Mouse (Mus musculus): ENCODE measurements at regions not wholly inside any gene's neighbourhood (a gene's known extent, or its start where the extent isn't known, plus 50 kb on each side); places are given as distances from the start of the nearest gene placed in this dataset.

DNA sequence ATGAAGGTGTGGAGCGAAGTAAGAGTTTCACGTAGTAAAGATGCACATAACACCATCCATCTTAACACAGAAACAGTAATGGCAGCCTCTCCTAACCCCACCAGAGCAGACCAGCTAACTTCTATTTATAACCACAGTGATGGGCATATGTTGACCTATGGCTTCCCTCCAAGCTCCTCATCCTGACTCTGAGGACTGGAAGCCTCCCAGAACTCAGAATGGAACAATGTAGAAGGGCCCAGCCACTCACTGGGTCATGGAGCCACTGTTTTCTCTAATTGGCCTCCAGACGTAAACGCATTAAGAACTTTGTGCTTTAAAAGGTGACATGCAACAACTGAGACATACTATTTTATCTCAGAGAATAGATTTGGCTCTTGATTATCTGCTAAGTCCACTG lies 77.0 kb downstream of the Irs2 start:
- in situ Hi-C loops (cut with MboI, MseI), result no loop called here

DNA sequence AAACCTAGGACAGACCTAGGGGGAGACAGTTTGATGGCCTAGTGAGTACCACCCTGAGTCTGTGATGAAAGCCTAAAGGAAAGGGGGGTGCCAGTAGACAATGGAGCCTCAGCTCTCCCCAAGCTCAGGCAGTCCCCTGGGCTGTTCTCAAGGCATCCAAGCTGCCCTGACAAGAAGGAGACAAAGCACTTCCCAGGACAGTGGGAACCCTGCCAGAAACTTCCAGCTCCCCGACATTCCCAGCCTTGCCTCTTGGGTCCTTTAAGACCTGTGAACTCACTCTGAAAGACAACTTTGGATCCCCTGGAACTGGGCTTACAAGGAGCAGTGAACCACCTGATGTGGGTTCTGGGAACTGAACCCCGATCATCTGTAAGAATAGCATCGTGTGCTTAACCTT lies 79.4 kb downstream of the Irs2 start:
- in situ Hi-C loops (cut with MboI, MseI), result loop anchor here (5.0 kb wide), 1 partner anchor 78 kb away; the partner anchor contains the start of gene Irs2

DNA sequence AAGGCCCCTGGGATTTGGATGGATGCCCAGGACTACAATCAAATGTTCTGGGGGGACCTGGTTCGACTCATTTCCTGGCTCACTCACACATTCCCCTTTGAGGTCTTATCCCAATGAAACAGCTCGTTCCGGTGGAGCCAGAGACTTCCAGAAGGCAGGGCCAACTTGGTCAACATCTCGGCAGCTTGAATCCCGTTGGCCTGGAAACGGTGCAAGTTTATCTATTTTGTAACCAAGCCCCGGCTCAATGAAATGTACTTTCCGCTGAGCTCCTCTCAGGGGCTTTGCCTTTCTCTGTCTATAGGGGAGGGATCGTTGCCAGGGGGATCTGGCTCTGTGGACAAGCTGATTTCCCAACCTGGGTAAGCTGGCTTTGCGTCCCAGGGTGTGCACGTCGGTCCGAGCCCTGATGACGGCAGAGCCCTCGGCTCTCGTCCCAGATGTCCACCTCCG lies 79.9 kb downstream of the Irs2 start:
- in situ Hi-C loops (cut with MboI, MseI), result loop anchor here (5.0 kb wide), 1 partner anchor 79 kb away; the partner anchor contains the start of gene Irs2

DNA sequence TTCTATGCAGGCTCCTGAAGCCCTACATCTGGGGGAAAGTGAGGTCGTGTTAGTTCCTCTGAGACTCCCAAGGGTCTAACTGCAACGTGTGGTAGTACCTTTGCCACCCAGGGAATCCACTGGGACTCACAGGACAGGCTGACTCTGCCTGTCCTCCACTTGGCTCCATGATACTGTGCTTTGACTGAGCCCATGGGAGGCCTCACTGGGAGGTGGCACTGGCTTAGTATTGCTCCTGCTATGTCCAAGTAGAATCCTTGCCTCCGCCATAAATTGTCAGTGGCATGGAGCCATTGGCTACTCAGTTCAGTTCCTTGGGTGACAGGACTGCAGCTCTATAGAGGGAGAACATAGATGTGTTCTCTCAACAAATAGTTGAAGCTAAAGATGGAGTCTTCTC lies 81.1 kb downstream of the Irs2 start:
- in situ Hi-C loops (cut with MboI, MseI), result loop anchor here (5.0 kb wide), 1 partner anchor 80 kb away; the partner anchor contains the start of gene Irs2

DNA sequence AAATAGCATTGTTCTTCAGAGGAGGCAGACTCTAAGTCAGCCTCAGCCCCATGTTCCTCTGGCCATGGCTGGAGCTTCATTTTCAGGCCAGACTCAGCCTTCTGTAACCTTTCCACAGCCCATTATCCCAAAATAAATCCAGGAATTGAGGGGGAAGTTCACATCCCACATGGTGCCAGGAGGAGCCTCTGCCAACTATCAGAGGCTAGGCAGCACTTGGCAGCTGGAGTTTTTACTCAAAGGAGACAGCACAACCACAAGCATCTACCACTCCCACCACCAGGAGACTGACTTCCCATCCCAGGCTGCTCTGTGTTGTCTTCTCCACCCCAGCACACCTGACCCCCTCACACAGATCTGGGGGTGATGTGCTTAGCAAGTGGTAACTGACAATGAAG lies 81.7 kb downstream of the Irs2 start:
- in situ Hi-C loops (cut with MboI, MseI), result loop anchor here (5.0 kb wide), 1 partner anchor 81 kb away; the partner anchor contains the start of gene Irs2

DNA sequence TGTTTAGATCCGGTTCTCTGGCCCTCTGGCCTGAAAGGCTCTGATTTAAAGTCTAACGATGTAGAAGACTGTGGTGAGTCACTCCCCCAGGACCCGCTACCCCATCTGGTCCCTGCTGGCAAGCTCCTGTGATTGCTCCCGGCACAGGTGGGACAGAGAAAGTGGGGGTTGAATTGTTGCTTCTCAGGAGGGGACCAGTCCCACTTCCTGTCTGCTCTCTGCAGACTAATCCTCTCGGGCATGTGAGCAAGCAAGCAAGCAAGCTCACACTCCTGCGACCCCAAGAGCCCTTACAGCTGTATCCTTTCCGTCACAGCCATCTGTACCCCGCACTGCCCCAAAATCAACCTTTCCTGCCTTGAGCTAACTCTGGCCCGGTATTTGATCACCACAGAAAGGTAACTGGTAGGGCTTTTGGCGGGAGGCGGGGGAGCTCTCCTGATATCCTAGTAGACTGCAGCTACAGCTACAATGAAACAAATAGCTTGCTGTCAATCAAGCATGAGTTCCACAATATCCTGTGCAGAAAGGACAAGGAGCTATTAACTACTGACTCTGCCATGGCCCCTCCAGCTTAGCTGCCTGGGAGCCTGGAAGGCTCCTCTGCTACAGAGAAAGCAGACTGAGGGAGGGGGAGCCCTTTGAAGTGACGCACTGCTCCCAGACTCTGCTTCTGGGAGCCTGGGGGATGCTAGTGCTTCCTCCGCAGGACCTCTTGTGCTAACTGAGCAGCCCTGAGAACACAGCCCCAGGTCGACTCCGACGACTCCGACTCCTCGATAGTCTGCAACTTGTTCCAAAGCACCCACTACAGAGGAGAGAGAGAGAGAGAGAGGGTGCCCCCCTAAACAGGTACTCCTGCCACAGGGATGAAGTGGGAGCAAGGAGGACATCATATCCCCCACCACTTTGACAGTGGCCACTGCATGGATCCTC lies 82.4 kb downstream of the Irs2 start:
- in situ Hi-C loops (cut with MboI, MseI), result loop anchor here (5.0 kb wide), 1 partner anchor 81 kb away; the partner anchor contains the start of gene Irs2

DNA sequence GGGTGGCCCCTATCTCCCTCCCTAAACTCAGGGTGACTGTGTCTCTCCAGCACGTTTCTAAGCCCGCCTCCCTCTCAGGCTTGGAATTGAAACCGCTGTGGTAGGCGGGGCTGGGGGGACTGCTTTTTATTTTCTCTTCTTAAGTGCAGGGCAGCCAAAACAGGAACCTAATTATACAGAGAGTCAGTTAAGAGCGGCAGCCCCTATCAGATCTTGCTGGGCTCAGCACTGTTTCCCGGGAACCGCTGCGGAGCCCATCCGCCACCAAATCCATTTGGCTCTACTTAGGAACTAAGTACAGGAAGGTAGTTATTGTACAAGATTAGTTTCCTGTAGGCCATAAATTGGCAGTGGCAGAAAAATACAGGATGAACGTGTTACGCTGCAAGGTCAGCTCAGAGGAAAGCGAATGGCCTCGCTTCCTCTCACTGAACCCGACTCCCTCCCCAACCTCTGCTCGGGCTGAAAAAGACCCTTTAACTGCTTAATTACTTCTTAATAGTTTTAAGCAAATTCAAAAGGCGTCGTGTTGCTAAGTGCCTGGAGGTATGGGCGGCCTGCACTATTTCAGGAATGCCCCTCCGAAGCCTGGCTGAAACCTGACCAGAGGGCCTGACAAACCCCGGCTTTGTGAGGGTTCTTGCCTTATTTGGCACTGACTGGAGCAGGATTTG lies 83.6 kb downstream of the Irs2 start:
- in situ Hi-C loops (cut with MboI, MseI), result loop anchor here (5.0 kb wide), 1 partner anchor 83 kb away; the partner anchor contains the start of gene Irs2

DNA sequence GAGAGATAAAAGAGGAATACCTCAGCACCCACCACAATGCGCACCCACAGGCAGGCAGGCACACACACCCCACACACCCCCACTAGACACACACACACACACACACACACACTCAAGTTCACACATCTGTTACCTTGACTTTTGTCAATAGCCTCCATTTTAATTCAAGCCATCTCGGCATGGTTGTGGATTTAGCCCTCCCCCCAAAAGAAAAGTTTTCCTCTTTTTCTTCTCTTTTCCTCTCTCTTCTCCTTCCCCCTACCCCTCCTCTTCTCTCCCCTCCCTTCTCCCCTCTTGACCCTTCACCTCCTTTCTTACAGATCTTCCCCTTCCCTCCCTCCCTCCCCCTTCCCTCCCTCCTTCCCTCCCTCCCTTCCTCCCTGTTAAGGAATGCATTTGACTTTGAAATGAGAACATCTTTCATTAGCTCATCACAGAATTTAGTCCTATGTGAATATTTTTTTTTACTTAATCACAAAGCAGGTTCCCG lies 84.2 kb downstream of the Irs2 start:
- in situ Hi-C loops (cut with MboI, MseI), result no loop called here

DNA sequence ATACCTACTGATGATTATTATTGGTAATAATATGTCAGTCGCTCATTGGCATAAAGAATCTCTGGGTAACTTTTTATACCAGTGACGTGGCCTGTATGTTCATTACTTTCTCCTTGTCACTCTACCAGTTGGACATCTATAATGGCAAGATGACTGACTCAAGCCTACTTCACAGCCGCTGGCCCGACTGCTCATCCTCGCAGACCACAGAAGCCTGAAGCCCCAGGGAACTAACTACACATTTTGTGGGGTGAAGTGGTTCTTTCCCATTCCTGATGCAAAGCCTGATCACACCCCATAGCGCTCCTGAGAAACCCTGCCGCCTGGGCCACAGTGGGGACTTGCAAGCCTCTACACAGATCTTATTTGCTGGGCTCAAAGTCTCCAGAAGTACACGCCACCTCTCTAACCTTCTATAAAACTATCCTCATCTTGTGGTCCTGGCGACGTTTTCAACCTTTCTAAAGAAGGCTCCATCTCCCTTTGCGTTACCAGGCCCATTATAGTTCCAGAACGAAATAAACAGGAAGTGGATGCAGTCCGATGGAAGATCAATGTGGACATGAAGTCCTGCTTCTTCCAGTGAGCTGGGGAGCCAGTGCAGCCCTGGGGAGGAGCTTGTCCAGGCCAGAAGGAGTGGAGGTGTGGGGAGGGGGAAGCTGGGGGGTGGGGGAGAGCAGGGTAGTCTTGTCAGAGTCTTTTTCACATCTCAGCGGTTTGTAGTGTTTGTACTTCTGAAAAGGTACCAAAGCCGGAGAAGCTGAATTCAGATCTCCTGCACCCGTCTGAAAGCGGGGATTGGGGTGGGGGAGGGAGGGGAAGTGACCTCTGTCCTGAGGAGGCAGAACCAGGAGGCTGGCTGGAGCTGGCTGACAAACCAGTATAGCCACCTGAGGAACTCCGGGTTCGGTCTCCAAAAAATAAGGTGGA lies 84.9 kb downstream of the Irs2 start:
- in situ Hi-C loops (cut with MboI, MseI), result no loop called here

DNA sequence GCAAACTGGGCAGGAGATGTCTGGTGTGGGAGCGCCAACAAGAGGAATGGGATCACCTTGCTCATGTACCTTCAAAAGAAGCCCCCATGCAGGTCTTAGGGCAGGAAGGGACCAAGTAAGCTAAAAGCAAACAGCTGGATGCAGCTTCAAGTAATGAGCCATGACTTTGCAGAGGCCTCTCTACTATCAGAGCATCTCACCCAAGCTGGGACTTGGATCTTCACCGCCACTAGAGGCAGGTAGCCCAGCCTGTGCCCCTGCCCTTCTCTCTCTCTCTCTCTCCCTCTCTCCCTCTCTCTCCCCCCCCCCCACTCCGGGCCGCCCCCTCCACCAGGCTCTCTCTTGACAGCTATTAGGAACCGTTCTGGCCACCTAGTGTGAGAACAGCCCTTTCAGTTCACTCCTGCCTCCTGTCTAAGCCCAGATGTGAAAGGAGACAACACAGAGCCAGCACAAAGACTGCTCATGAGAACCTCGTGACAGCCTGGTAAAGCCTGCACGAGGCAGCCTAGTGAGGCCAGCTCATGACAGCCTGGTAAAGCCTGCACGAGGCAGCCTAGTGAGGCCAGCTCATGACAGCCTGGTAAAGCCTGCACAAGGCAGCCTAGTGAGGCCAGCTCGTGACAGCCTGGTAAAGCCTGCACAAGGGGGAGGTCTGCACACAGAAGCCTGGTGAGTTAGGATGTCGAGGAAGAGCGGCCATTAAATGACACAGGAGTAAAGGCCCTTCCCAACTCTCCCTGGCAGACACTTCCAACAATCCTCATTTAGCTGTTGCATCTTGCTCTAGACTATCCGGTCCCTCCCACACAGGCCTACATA lies 85.8 kb downstream of the Irs2 start:
- in situ Hi-C loops (cut with MboI, MseI), result no loop called here

DNA sequence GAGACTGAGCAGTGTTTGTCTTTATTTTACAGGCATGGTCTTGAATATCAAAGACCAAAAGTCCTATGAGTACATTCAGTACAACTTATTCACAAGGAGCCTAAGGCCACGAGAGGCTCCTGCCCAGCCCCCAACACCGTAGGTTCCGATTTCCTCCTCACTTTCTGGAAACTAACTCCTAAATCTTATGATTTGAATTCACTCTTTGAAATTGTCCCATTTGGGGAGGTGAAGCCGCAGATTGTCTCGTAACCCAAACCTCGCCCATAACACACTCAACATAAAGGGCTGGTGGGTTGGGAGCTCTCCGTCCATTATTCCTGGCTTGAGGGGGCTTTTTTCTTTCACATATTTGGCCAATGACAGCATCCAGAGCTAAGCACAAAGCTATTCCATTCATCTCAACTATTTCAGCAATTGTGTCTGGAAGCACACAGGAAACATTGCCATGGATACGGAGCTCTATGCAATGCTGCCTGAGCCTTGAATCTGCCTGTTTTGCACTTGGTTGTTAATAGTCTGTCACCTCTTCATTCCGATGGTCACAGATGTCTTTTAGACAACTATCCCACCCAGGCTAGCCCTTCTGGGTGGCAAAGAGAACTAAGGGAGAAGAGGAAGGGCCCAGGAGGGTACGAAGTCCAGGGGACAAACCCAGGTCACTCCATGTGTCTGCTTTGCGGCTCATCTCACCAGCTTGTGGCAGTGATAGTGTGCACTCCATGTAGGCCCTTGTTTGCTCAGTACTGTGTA lies 86.6 kb downstream of the Irs2 start:
- in situ Hi-C loops (cut with MboI, MseI), result no loop called here

DNA sequence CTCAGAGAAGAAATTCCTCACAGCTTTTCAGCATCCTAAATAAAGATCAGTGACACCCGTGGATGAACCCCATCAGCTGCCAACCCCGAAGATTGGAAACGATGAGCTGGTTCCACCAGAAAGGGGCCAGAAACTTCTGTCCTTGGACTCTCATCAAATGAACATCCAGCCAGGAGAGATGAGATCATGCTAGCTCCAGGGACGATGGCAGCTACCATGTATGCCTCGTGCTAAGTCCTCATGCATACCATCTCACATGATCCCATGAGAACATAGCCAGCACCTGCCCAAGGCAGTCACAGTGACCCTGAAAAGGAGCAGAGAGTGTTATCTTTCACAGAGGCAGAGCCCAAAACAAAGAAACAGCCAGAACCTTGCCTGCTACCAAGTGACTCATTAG lies 88.6 kb downstream of the Irs2 start:
- in situ Hi-C loops (cut with MboI, MseI), result no loop called here

DNA sequence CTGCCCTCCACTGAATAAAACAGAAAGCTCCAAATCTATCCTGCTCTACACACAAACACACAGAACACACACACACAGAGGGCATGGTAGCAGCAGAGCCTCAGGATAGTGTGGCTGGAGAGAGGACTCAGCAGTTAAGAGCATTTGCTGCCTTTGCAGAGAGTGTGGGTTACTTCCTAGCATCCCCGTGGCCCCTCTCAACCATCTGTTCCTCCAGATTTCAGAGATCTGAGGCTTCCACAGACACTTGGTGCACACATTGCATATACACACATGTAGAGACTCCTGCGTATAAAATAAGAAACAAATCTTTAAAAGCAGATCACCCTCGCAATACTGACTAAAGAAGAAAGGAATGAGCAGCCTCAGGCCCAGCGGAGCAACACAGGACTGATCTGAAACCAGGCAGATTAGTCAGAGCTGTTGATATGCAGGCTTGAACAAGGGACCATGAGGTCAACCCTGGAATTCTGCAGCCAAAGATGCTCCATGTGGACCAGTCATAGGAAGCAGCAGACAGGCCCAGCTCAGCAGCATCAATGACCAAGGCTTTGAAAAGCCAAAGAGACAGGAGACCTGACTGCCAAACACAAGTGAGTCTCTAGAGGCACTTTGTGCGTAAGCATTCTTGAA lies 89.7 kb downstream of the Irs2 start:
- in situ Hi-C loops (cut with MboI, MseI), result no loop called here

DNA sequence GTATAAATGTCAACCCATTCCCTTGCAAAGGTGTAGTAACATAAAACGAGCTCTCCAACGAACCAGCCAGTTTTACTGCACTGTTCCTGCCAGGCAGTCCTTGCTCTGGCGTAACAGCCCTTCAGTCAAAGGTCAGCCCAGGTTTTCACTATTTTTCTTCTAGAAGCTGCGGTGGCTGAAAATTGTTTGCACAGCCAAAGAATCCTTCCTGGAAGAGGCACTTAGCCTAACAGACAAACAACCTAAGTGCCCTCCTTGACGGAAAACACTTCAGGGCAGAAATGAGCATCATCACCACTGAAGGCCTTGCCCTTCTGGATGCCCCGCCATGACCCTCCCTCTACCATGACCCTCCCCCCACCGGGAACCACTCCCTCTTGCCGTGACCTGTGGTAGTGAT lies 93.6 kb downstream of the Irs2 start:
- in situ Hi-C loops (cut with MboI, MseI), result no loop called here

DNA sequence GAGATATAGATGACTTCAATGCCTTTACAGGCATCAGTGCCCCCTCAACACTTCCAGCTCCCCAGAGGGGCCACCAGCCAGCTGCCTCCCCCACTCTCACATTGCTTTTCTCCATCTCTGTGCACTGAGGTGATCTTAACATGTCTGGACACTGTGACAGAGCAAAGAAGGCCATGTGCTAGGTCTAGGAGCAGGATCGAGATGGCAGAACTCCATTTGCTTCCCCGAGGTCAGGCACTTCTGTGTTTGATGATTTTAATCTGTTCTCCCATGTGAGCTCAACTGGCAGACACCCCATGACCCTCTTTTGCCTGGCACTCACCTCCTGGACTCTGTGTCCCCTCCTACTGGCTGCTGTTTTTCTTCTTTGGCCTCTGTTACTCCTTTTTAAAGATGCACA lies 95.8 kb downstream of the Irs2 start:
- in situ Hi-C loops (cut with MboI, MseI), result no loop called here

DNA sequence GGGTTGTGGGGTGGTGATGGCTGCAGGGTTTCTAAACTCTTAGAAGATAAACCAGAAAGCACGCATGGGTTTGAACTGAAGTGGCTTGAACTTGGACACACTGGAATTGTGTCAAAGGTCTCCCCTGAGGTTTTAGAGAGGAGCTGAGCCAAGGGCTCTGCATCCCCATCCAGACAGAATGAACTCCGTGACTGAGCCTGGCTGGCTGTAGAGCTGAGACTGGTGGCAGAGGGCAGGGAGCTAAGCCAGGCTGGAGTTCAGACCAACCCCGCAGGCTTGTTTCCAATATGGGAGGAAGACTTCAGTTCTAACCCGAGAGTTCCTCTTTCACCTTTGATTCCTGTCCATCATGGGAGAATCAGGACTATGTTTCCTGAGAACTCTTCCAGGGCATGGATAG lies 96.9 kb downstream of the Irs2 start:
- in situ Hi-C loops (cut with MboI, MseI), result no loop called here

DNA sequence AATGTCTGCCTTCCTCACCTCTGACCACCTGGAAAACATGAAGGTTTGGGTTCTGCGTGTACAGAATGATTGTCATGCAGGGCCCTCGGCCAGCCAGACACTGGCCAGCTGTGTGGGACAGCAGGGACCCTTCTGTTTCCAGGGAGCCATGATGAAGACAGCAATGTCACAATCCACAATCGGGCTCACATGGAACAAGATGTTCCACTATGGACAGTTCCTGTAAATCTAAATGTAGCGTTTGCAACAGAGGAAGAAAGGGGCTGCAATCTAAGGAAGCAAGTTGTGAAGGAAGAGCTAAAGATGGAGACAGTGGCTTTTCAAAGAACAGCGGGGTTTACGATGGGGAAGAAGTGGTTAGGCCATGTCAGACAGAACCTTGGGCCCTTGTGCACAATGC lies 97.3 kb downstream of the Irs2 start:
- in situ Hi-C loops (cut with MboI, MseI), result no loop called here

DNA sequence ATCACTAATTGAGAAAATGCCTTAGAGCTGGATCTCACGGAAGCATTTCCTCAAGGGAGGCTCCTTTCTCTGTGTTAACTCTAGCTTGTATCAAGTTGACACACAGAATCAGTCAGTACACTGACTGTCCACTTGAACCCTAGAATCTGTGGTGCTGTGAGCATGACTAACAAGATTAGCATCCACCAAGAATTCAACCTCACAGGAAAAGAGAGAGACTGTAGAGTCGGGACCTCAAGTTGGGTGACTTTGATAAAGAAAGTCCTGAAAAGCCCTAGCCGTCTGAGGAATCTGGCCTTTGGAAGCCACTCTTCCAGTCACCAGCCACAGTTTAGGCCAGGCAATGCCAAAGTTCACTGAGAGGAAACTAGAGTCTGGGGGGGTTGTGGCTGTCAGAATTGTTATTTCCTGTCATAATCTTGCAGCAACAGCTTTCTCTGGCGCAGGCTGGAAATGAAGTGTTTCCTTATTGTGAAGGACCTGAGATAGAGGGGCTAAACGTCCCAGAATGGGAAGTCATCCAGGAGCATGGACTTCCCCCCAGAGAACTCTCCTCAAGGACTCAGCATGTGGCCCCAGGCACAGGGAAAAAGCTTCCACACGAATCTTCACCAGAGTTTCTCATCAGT lies 97.9 kb downstream of the Irs2 start:
- in situ Hi-C loops (cut with MboI, MseI), result no loop called here

DNA sequence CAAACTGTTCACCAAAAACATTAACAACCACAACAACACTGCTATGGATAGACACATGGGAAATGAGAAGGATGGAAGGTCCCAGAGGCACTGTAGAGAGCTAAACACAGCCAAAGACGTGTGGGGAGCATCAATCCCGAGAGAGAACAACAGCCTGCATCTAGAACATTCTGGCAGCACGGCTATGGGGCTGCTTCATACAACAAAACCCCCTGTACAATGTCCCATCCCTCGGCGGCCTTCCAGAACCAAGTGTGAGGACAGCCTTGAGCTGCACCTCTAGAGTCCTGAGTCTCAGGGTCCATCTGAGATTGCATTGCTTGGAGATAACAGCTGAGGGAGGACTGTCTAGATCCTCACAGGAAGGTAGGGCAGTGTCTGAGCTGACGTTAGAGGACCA lies 99.1 kb downstream of the Irs2 start:
- in situ Hi-C loops (cut with MboI, MseI), result no loop called here
